Mouse (Mus musculus): ENCODE results near the gene 4931406P16Rik.
A peak's percentile ranks its signal among the peaks of the same experiment; 100 is the strongest.

The 4931406P16Rik gene

GRCm38 (mm10) chr7:34242176-34242575 lies 71.2 kb downstream of the 4931406P16Rik start:
- DNase-seq: no peak

GRCm38 (mm10) chr7:34238086-34238485 lies 75.3 kb downstream of the 4931406P16Rik start:
- DNase-seq: no peak

- no peak for DNase-seq
These were observed 77.7 kb downstream of the 4931406P16Rik start for GRCm38 (mm10) chr7:34235602-34236001.

- DNase-seq: no peak
These were observed 78.5 kb downstream of the 4931406P16Rik start for GRCm38 (mm10) chr7:34234610-34235561.

- peak; percentile 100 for DNase-seq
These were observed 79.3 kb downstream of the 4931406P16Rik start for GRCm38 (mm10) chr7:34233909-34234609.

- no peak for DNase-seq
These were observed 80.3 kb downstream of the 4931406P16Rik start for GRCm38 (mm10) chr7:34232785-34233725.

- peak; percentile 79 for DNase-seq
These were observed 83.2 kb downstream of the 4931406P16Rik start, which contains the start of gene Gpi1 for GRCm38 (mm10) chr7:34230116-34230515. TSS of gene Gpi1 (minus strand) at chr7:34230336.

- peak; percentile 48 for DNase-seq
These were observed 83.7 kb downstream of the 4931406P16Rik start for GRCm38 (mm10) chr7:34229691-34230111.

- no peak for DNase-seq
These were observed 84.2 kb downstream of the 4931406P16Rik start for GRCm38 (mm10) chr7:34229153-34229552.

GRCm38 (mm10) chr7:34228641-34229040 lies 84.7 kb downstream of the 4931406P16Rik start:
- no peak for DNase-seq

- DNase-seq: no peak
These were observed 86.5 kb downstream of the 4931406P16Rik start for GRCm38 (mm10) chr7:34226846-34227245.

GRCm38 (mm10) chr7:34226086-34226485 lies 87.3 kb downstream of the 4931406P16Rik start:
- DNase-seq: no peak

GRCm38 (mm10) chr7:34224308-34224707 lies 89.0 kb downstream of the 4931406P16Rik start:
- DNase-seq: no peak

- no peak for DNase-seq
These were observed 91.0 kb downstream of the 4931406P16Rik start for GRCm38 (mm10) chr7:34222340-34222739.

- DNase-seq: no peak
These were observed 91.6 kb downstream of the 4931406P16Rik start for GRCm38 (mm10) chr7:34221594-34222250.

- no peak for DNase-seq
These were observed 94.9 kb downstream of the 4931406P16Rik start for GRCm38 (mm10) chr7:34218496-34218895.

GRCm38 (mm10) chr7:34216474-34216873 lies 96.9 kb downstream of the 4931406P16Rik start:
- no peak for DNase-seq

- DNase-seq: no peak
These were observed 97.9 kb downstream of the 4931406P16Rik start for GRCm38 (mm10) chr7:34215481-34215880.

- no peak for DNase-seq
These were observed 98.7 kb downstream of the 4931406P16Rik start for GRCm38 (mm10) chr7:34214644-34215043.

GRCm38 (mm10) chr7:34213281-34213680 lies 100.1 kb downstream of the 4931406P16Rik start:
- no peak for DNase-seq

- no peak for DNase-seq
These were observed 105.2 kb downstream of the 4931406P16Rik start for GRCm38 (mm10) chr7:34208027-34208745.

Data from right cerebral cortex, postnatal 14 days (tissue).